Comparison of ENCODE assay signal across 31 mouse cellular contexts in the genomic region with DNA sequence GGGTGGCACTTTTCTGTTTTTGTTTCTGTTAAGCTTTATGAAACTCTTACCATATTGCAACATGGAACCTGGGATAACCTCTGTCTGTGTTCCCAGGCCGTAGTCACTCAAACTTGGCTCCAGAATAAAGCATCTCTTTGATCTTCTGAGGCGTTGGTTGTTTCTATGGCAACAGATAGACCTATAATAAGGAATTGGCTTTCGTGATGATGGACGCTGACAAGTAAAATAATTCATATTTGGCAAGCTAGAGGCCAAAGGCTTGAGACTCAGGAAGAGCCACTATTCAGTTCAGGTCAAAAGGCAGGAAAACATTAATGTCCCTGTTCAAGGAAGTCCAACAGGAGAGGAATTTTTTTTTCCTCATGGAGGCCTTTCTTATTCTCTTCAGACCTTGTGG. TPM values are rescaled to one million over a fixed set of nuclear protein-coding genes. Genes with fewer than 3 reads are reported as not detected.
"Had no signal": no experiment of that assay in that cellular context is flagged by ENCODE, and none has a peak within 500 bp of the region (broad histone marks: within the 10 kb centered on the region; RNA-seq: fewer than 3 reads in every experiment).

No protein-coding gene starts in this region.

- H3K4me2 ChIP-seq: heart, embryonic 11.5 days; heart, embryonic 13.5 days; heart, embryonic 15.5 days; hindbrain, embryonic 12.5 days; hindbrain, embryonic 14.5 days; intestine, embryonic 15.5 days; limb, embryonic 12.5 days; liver, embryonic 11.5 days; liver, embryonic 13.5 days; liver, embryonic 15.5 days had no signal

- H3K9ac ChIP-seq: heart, embryonic 13.5 days; heart, embryonic 15.5 days; hindbrain, embryonic 12.5 days; hindbrain, embryonic 14.5 days; intestine, embryonic 15.5 days; limb, embryonic 12.5 days; liver, embryonic 13.5 days; liver, embryonic 15.5 days had no signal

- H3K27ac ChIP-seq: heart, adult 2 months; heart, embryonic 13.5 days; heart, embryonic 15.5 days; hindbrain, embryonic 10.5 days; hindbrain, embryonic 12.5 days; hindbrain, embryonic 14.5 days; intestine, embryonic 15.5 days; layer of hippocampus, adult 2 months; left cerebral cortex, adult 2 months; limb, embryonic 10.5 days; limb, embryonic 12.5 days; liver, embryonic 13.5 days; liver, embryonic 15.5 days had no signal

- H3K27me3 ChIP-seq: heart, embryonic 13.5 days; heart, embryonic 15.5 days; hindbrain, embryonic 12.5 days; intestine, embryonic 15.5 days; limb, embryonic 12.5 days; liver, embryonic 13.5 days; liver, embryonic 15.5 days had no signal

- ATAC-seq: hindbrain, embryonic 16.5 days; inflammation-experienced regulatory T-cells, adult 6 months; intestine, embryonic 15.5 days; intestine, postnatal 0 days had no signal

- H3K9me3 ChIP-seq: heart, embryonic 15.5 days; hindbrain, embryonic 10.5 days; hindbrain, embryonic 12.5 days; intestine, embryonic 15.5 days; limb, embryonic 10.5 days; liver, embryonic 13.5 days; liver, embryonic 15.5 days had no signal

- H3K4me3 ChIP-seq: heart, adult 2 months; heart, embryonic 13.5 days; heart, embryonic 15.5 days; hindbrain, embryonic 10.5 days; hindbrain, embryonic 12.5 days; intestine, embryonic 15.5 days; layer of hippocampus, adult 2 months; left cerebral cortex, adult 2 months; limb, embryonic 10.5 days; limb, embryonic 12.5 days; liver, embryonic 13.5 days; liver, embryonic 15.5 days had no signal

- DNase-seq: gastrocnemius, postnatal 14 days; heart, adult 2 months; heart, postnatal 4 days; kidney, adult 18-20 months; kidney, adult 8-10 months; kidney, postnatal 10 days; kidney, postnatal 25 days; kidney, postnatal 4 days; liver; liver, embryonic 13.5 days had no signal

- H3K4me1 ChIP-seq: heart, embryonic 13.5 days; heart, embryonic 15.5 days; hindbrain, embryonic 12.5 days; intestine, embryonic 15.5 days; limb, embryonic 12.5 days; liver, embryonic 13.5 days; liver, embryonic 15.5 days had no signal

- H3K36me3 ChIP-seq: heart, embryonic 13.5 days; heart, embryonic 15.5 days; hindbrain, embryonic 10.5 days; hindbrain, embryonic 12.5 days; intestine, embryonic 15.5 days; limb, embryonic 10.5 days; limb, embryonic 12.5 days; liver, embryonic 13.5 days; liver, embryonic 15.5 days had no signal

RNA-seq across cellular contexts. Expression of a gene that starts 27.8 kb away (rescaled TPM):
- total RNA-seq: gastrocnemius, adult 18-20 months; gastrocnemius, adult 8-10 months; gastrocnemius, postnatal 14 days; heart, adult 2 months; heart, postnatal 25 days had no signal
- polyA plus RNA-seq: heart, adult 2 months; inflammation-experienced regulatory T-cells, adult 6 months; intestine, embryonic 15.5 days; liver, embryonic 13.5 days had no signal

RNA-seq across cellular contexts. Expression of a gene that starts 30.9 kb away (rescaled TPM):
- total RNA-seq: granulocyte monocyte progenitor cell, adult 5-6 weeks had no signal
- polyA plus RNA-seq: heart, embryonic 11.5 days; heart, postnatal 0 days; inflammation-experienced regulatory T-cells, adult 6 months; intestine, postnatal 0 days; liver, embryonic 13.5 days had no signal
